Mouse (Mus musculus) liver, adult 2 months (tissue): ENCODE data around the gene Rnf157.

Experiments
- CTCF ChIP-seq: fragments of 200-500 bp; IDR thresholded peaks from 2 replicates; pipeline ENCODE4 v1.5.1; 2011; ENCODE audit warnings: low read depth, low read length, control low read depth
- POLR2A ChIP-seq: fragments of 200-500 bp; IDR thresholded peaks from 2 replicates; pipeline ENCODE4 v1.6.1; 2011; ENCODE audit warnings: low read length, control low read depth; ENCODE audit not compliant: insufficient read depth; ENCODE audit errors: extremely low read depth

GRCm38 (mm10) chr11:116459786-116460185 lies 47.0 kb upstream of the Rnf157 start:
- TF ChIP-seq CTCF (no peak), POLR2A (no peak)
